Mouse (Mus musculus) G1E (cell line): ENCODE measurements at regions not wholly inside any gene's neighbourhood (a gene's known extent, or its start where the extent isn't known, plus 50 kb on each side); places are given as distances from the start of the nearest gene placed in this dataset.

Source experiments
- CTCF ChIP-seq: IDR thresholded peaks from 2 replicates; pipeline ENCODE4 v1.5.1; 2012; ENCODE audit warnings: low read depth, low read length, inconsistent platforms, mixed read lengths
- GATA1 ChIP-seq: IDR thresholded peaks from 2 replicates; pipeline ENCODE4 v1.6.1; 2012; ENCODE audit warnings: borderline replicate concordance, low read length, inconsistent platforms, mixed read lengths
- POLR2AphosphoS5 ChIP-seq: IDR thresholded peaks from 2 replicates; pipeline ENCODE4 v1.6.1; 2012; ENCODE audit warnings: low read depth, low read length, inconsistent platforms; ENCODE audit not compliant: insufficient replicate concordance
- TAL1 ChIP-seq: conservative IDR thresholded peaks from 2 replicates; pipeline ENCODE4 v1.6.1; 2012; ENCODE audit warnings: low read depth, low read length, inconsistent platforms, mixed read lengths

DNA sequence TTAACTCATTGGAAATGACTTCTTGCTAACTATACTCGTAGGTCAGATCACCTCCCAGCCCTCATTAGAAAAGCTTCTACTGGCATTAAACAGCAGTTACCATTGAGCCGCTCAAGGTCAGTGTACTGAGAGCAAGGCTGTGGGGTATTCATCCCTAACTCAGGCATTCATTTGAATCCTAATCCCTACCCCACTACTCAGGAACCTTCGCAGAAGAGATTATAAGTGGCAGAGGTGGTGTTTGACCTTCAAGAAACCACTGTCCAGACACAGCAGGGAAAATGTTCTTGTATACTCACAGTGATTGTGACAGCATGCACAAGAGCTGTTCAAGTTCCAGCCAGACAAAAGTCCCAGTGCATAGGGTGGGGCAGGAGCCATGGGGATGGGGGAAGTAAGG is 179.5 kb downstream of the 1700064H15Rik start:
- TF ChIP-seq CTCF (no peak), TAL1 (no peak), POLR2AphosphoS5 (no peak), GATA1 (no peak)
